Comparison of ENCODE assay signal across 8 mouse cellular contexts in the genomic region with DNA sequence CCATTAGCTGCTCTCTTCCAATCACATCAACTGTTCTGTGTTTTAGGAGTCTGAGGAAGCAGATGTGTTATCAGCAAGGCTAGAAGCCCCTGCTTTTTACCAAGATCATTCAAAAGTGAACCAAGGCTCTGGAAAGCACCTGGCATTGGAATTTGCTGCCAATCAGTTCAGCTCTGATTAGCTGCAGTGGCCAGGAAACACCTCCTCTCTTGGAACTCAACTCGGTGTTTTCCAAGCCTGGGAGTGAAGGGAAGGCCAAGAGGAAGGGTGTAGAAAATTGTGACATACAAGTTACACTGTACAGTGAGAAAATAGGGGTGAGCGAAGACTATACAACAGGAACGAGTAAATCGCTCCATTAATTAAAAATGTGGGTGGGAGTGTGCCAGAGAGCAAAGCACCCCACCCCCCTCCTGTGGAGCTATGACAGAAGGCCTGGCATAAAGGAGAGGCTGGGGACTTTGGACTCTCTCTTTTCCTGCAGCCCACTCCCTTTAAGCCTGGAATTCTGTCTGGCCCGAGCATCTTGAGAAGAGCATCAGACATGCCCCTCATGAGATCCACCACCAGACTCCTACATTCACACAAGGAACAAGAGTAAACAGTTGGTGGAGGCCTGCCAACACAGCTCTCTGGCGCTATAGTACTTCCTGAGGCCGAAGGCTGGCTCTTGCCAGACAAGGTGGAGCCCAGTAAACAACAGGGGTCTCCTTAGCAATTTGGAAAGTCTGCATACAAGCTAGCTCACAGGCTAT.
DNase-seq lines count a peak whose midpoint lies in the region; ATAC-seq and TF ChIP-seq lines count a peak whose summit lies in the region.

No protein-coding gene starts in this region.

- no peaks in the 10 kb centered on the region for H3K36me3 ChIP-seq in forebrain, embryonic 13.5 days (ENCODE audit: poor library complexity, severe bottlenecking)
- H3K36me3 ChIP-seq in forebrain, embryonic 10.5 days (replicated peaks), result no peaks in the 10 kb centered on the region
- no peaks in the 10 kb centered on the region for H3K36me3 ChIP-seq in hindbrain, postnatal 0 days (ENCODE audit: insufficient read depth, low read length)
- H3K36me3 ChIP-seq in lung, embryonic 14.5 days (ENCODE audit: insufficient read depth), result no peaks in the 10 kb centered on the region

- no peak overlapping the region; the same call in 1 of the 2 replicates for H3K4me2 ChIP-seq in forebrain, embryonic 13.5 days
- no peak overlapping the region for H3K4me2 ChIP-seq in hindbrain, postnatal 0 days (ENCODE audit: low read depth, low read length)
- H3K4me2 ChIP-seq in lung, embryonic 14.5 days, result peak overlapping the region; percentile 38

- no peaks in the 10 kb centered on the region for H3K9me3 ChIP-seq in forebrain, embryonic 13.5 days (replicated peaks)
- no peaks in the 10 kb centered on the region for H3K9me3 ChIP-seq in forebrain, embryonic 10.5 days
- no peaks in the 10 kb centered on the region for H3K9me3 ChIP-seq in hindbrain, postnatal 0 days (ENCODE audit: low read length)
- H3K9me3 ChIP-seq in lung, embryonic 14.5 days (ENCODE audit: low read depth, low read length), result no peaks in the 10 kb centered on the region

- no peak for DNase-seq in forebrain, embryonic 10.5 days (ENCODE audit: extremely low spot score, low spot score)
- peak; percentile 37 for DNase-seq in ovary, postnatal 36 days (ENCODE audit: low spot score)
- DNase-seq in ovary, adult 18-20 months (ENCODE audit: low spot score), result no peak
- DNase-seq in hindbrain, postnatal 0 days (ENCODE audit: low spot score), result peak; percentile 76
- peak; percentile 89 for DNase-seq in lung, embryonic 14.5 days
- DNase-seq in retina, postnatal 1 day, result no peak
- DNase-seq in natural killer cell, adult 2 months (ENCODE audit: low spot score in 2 of 2), result no peak

- H3K4me3 ChIP-seq in forebrain, embryonic 13.5 days, result no peak overlapping the region
- H3K4me3 ChIP-seq in forebrain, embryonic 10.5 days, result no peak overlapping the region
- no peak overlapping the region for H3K4me3 ChIP-seq in hindbrain, postnatal 0 days (ENCODE audit: low read length)
- no peak overlapping the region for H3K4me3 ChIP-seq in lung, embryonic 14.5 days (ENCODE audit: low read depth, low read length)

- no peak for TF ChIP-seq CTCF in hindbrain, postnatal 0 days (IDR thresholded peaks at IDR 0.05; ENCODE audit: low read depth)
- TF ChIP-seq CTCF in lung, embryonic 14.5 days (IDR thresholded peaks at IDR 0.05; ENCODE audit: low read depth), result no peak

- 44% methylated on average over 7 of the region's 7 CpGs for WGBS in forebrain, embryonic 13.5 days
- whole genome bisulfite sequencing in forebrain, embryonic 10.5 days, result 91% methylated on average over 7 of the region's 7 CpGs
- 34% methylated on average over 7 of the region's 7 CpGs for WGBS in hindbrain, postnatal 0 days
- WGBS in lung, embryonic 14.5 days, result 36% methylated on average over 7 of the region's 7 CpGs

- H3K4me1 ChIP-seq in forebrain, embryonic 13.5 days, result peaks cover 44% of the 10 kb centered on the region
- peaks cover 11% of the 10 kb centered on the region for H3K4me1 ChIP-seq in forebrain, embryonic 10.5 days
- peaks cover 19% of the 10 kb centered on the region for H3K4me1 ChIP-seq in hindbrain, postnatal 0 days (ENCODE audit: insufficient read depth, low read length)
- peaks cover 44% of the 10 kb centered on the region for H3K4me1 ChIP-seq in lung, embryonic 14.5 days (ENCODE audit: insufficient read depth)

- no peaks in the 10 kb centered on the region for H3K27me3 ChIP-seq in forebrain, embryonic 13.5 days
- no peaks in the 10 kb centered on the region for H3K27me3 ChIP-seq in forebrain, embryonic 10.5 days (ENCODE audit: poor library complexity, severe bottlenecking)
- H3K27me3 ChIP-seq in hindbrain, postnatal 0 days (ENCODE audit: insufficient read depth, low read length), result no peaks in the 10 kb centered on the region
- no peaks in the 10 kb centered on the region for H3K27me3 ChIP-seq in lung, embryonic 14.5 days (ENCODE audit: insufficient read depth, low read length)

- peak overlapping the region; percentile 76 for H3K27ac ChIP-seq in forebrain, embryonic 13.5 days
- no peak overlapping the region for H3K27ac ChIP-seq in forebrain, embryonic 10.5 days
- peak overlapping the region; percentile 67 for H3K27ac ChIP-seq in hindbrain, postnatal 0 days
- peak overlapping the region; percentile 87 for H3K27ac ChIP-seq in lung, embryonic 14.5 days (ENCODE audit: low read depth)

- peak; percentile 60 for ATAC-seq in forebrain, embryonic 13.5 days
- ATAC-seq in hindbrain, postnatal 0 days, result peak; percentile 84
- ATAC-seq in lung, embryonic 14.5 days (ENCODE audit: insufficient read depth), result peak; percentile 78

- H3K9ac ChIP-seq in forebrain, embryonic 13.5 days, result no peak overlapping the region
- no peak overlapping the region for H3K9ac ChIP-seq in hindbrain, postnatal 0 days (replicated peaks; ENCODE audit: low read length)
- no peak overlapping the region for H3K9ac ChIP-seq in lung, embryonic 14.5 days

Comparison
In these comparisons a context has a peak if more than half of its experiments do, and no peak if none do; other contexts are left out.
1. DNase-seq: peak in ovary, postnatal 36 days (single experiment), hindbrain, postnatal 0 days (single experiment) and lung, embryonic 14.5 days (single experiment); none in forebrain, embryonic 10.5 days (single experiment), ovary, adult 18-20 months (single experiment), retina, postnatal 1 day (single experiment) and natural killer cell, adult 2 months (0 of 2).
2. Peak in every context shown above with its lines, with median percentiles within 50 percentile points of each other: ATAC-seq.